Mouse (Mus musculus): ENCODE data around the gene Wdr73. TPM values are rescaled to one million over a fixed set of nuclear protein-coding genes. Genes with fewer than 3 reads are reported as not detected.
A peak's percentile ranks its signal among the peaks of the same experiment; 100 is the strongest.
"Not testable (repeated sequence)": the region's sequence is repeated elsewhere in the genome, so short reads cannot be mapped to it uniquely, and the experiment has no call there.

The Wdr73 gene
- polyA plus RNA-seq (2012; rRNA removed) = 16.7 and 19.2 TPM in 2 replicates

DNA sequence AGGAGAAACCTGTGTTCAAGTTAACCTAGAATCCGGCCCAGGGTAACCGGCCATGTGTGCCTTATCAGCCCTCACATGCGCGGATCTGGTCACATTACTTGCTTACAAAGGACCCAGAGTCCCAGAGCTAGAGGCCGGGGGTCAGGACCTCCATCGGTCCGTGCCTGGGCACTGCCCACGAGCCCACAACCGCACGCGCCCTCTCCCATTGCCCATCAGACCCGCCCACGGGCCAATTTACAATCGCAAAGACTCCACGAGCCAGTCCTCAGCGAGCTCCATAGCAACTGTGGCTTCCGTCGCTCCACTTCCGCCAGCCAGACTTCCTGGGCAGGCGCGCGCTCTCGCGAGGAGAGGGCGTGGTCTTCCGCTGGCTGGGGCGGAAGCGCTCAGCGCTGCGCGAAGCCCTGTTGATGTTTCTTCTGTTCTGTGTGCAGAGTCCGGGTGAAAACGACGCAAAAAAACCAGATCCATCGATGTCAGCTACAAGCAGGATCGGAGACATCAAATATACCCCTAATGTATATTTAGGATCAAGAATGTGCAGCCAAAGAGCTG, at the start of gene Wdr73:
TSS of gene Wdr73 (minus strand) at position 326 of the 558 bp plus-strand sequence.
- peak; percentile 79 for DNase-seq (ENCODE audit: low spot score)

DNA sequence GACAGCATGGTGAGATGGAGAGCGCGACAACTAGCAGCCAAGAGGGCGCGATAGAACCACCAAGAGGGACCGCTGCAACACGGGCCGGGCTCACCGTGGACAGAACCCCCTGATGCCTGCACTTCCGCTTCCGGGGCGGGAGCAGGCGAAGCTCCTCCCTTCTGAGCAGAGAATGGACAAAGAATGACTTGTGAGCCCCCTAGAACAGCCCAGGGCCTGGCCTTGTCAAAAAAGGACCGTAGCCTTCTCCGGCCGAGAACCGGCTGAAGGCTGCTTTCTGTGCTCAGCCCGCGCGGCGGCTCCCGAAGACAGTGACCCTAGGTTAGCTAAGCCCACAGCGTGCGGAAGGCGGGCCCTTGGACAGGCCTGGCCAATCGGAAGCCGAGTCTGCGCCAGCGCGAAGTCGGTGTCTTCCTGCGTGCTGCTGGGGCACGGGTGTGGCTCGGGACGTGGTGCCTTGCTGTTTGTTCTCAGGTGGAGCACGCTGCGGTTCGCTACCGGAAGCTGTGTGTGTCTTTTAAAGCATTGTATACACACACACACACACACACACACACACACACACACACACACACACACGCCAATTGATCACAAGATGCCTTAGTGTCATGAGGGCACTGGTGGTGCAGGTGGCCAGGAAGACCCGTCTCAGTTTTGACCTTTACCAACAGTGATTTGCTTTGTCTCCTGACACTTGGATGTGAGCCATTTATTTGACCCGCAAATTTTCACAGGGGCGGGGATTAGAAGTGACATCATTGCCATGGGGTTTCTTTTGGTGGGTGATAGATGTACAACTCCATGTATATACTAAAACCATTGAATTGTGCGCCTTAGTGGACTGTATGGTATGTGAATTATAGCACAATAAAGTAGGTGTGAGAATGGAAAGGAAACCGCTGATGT, 46.6 kb upstream of the Wdr73 start, which contains the start of gene Sec11a:
TSS of gene Sec11a (minus strand) at position 336 of the 906 bp plus-strand sequence.
- peak; percentile 89 for DNase-seq (ENCODE audit: low spot score)

DNA sequence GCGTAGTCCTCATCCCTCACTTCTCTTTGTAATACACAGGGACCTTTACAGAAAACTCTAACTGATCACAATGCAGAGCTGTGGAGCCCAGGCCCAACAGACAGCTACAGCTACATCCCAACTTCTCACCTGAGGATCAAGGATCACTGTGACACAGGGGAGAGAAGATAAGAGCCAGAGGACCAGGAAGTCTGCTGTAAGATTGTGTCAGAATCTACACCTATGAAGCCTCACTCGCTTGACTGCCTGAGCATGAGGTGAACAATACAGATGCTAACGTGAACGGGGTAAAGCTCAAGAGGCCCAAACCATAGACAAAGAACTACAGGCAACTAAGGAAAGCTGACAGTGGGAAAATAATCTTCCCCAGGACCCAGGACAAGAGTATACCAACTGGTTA, 38.7 kb upstream of the Wdr73 start:
- DNase-seq (ENCODE audit: low spot score) = no peak

- not testable (repeated sequence) for DNase-seq (ENCODE audit: low spot score)
Observed at GRCm38 (mm10) chr7:80937304-80937666, 36.2 kb upstream of the Wdr73 start.

- DNase-seq (ENCODE audit: low spot score) = not testable (repeated sequence)
Observed at GRCm38 (mm10) chr7:80936617-80937303, 35.7 kb upstream of the Wdr73 start.

DNA sequence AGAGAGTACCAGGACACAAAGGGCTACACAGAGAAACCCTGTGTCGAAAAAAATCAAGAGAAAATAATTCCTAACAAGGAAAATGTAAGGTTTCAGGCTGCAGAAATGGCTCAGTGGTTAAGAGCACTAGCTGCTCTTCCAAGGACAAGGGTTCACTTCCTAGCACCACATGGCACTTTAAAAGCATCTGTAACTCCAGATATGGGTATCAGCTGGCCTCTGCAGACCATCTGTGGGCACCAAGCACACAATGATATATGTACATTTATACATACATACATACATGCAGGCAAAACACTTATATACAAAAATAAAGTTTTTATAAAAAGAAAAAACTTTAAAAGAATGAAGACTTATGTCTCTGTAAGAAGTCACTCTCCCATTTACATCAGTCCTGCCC, 34.8 kb upstream of the Wdr73 start:
- no peak for DNase-seq (ENCODE audit: low spot score)

- no peak for DNase-seq (ENCODE audit: low spot score)
Observed at GRCm38 (mm10) chr7:80932777-80933176, 31.7 kb upstream of the Wdr73 start.

- no peak for DNase-seq (ENCODE audit: low spot score)
Observed at GRCm38 (mm10) chr7:80931618-80932207, 30.6 kb upstream of the Wdr73 start.

- DNase-seq (ENCODE audit: low spot score) = no peak
Observed at GRCm38 (mm10) chr7:80923165-80923564, 22.1 kb upstream of the Wdr73 start.

GRCm38 (mm10) chr7:80919647-80920008, 18.6 kb upstream of the Wdr73 start:
- DNase-seq (ENCODE audit: low spot score) = no peak

DNA sequence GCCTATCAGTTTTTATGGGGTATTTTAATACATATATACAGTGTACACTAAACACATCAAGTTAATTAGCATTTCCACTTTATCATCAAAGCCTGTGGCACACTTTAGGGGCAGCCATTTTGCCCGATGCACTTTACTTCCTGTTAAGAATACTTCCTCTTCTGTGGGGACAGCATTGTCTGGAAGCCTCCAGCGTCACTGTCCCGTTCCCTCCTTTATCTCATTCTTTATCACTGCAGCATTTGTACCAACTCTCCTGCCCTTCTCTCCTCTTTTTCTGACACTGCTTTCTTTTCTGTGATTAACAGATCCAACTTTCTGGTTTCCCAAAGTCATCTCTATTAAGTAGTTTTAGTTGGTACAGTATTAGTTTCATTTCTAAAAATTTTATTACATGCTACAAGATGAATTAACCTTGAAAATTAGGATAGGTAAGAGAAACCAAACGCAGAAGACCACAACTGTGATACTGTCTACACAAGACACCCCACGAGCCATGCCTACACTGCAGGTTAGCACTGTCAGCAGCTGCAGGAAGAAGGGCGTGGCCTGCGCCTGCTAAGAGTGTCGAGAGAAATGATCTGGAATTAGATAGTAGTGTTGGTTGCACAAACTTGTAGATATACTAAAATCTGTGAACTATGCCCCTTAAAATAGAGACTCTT, 18.0 kb upstream of the Wdr73 start:
- DNase-seq (ENCODE audit: low spot score) = no peak

- DNase-seq (ENCODE audit: low spot score) = no peak
Observed at GRCm38 (mm10) chr7:80917916-80918465, 16.9 kb upstream of the Wdr73 start.

- DNase-seq (ENCODE audit: low spot score) = no peak
Observed at GRCm38 (mm10) chr7:80912496-80912895, 11.4 kb upstream of the Wdr73 start.

GRCm38 (mm10) chr7:80911053-80911452, 10.0 kb upstream of the Wdr73 start:
- DNase-seq (ENCODE audit: low spot score) = no peak

DNA sequence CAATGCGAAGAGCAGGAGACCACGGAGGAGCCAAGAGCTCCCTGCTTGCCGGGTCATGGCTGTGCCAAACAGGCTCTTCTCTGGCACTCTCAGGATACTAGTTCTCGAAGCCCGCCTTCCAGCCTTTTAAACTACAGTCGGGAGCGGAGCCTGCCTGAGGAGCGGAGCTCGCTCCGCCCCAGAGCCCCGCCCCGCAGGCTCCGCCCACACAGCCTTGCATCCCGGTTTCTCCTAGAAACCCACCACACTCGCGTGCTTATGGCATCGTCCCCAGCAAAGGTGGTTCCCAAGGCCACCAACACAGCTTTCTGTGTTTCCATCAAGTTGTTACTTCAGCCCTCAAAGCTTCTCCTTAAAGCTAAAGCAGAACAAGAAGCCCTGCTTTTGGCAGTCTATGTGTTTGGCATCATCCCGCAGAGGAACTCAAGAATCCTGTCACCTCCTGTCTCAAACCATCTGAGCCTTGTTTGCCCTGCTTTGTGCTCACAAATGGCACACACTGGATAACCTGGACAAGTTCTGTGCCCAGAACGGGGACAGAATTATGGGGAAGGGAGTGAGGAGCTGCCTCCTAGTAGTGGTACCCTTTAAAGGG, 3.9 kb upstream of the Wdr73 start, which contains the start of gene Nmb:
TSS of gene Nmb (minus strand) at position 156 of the 595 bp plus-strand sequence.
- DNase-seq (ENCODE audit: low spot score) = peak; percentile 44

DNA sequence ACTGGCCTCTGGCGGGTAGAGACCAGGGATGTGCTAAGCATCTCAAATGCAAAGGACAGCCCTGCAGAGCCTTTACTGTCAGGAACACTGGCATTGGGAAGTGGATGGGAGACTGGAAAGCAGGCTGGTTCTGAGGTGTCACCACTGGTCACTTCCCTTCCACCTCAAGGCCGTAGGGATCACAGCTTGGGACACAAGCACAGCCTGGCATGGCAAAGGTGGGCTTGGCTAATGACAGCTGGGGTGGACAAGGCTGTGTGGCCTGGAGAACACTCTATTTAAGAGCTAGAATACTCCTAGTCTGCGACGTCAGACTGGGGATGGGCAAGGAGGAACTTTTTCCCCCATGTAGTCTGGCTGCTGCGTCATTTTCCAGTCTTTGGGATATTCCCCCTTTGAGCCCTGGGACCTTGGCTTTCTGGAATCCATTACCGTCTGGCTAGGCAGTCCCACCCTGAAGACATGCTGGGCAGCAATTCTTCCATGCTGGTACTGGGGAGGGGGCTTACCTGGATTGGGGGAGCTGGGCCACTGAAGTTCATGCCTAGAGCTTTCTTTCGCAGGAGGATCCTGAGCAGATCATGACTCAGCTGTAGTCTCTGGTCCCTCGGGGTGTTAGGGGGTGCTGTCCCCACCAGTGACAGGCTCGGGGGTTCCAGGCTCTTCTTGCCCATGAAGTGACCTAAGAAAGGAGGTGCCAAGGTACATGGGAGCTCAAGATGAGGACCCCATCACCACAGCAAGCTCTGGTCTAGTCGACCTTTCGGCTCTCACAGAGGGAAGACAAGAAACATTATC, 2.8 kb upstream of the Wdr73 start:
- DNase-seq (ENCODE audit: low spot score) = no peak

- DNase-seq (ENCODE audit: low spot score) = no peak
Observed at GRCm38 (mm10) chr7:80901541-80902274, 639 bp upstream of the Wdr73 start.

- no peak for DNase-seq (ENCODE audit: low spot score)
Observed at GRCm38 (mm10) chr7:80897721-80898120, 3.3 kb downstream of the Wdr73 start.

- DNase-seq (ENCODE audit: low spot score) = no peak
Observed at GRCm38 (mm10) chr7:80897134-80897533, 3.9 kb downstream of the Wdr73 start.
